Mouse (Mus musculus) liver, embryonic 15.5 days (tissue): ENCODE results near the gene Fasn. TPM values are rescaled to one million over a fixed set of nuclear protein-coding genes. Genes with fewer than 3 reads are reported as not detected.

ENCODE experiments used
- ATAC-seq: fragments of 200-750 bp; cut with Nextera tagmentation; 2 replicates; pipeline ENCODE4 v1.8.0; 2017; ENCODE audit warnings: moderate number of reproducible peaks, mild to moderate bottlenecking, moderate library complexity; ENCODE audit not compliant: insufficient read depth
- H3K27ac ChIP-seq: fragments of 300-500 bp; sonication (generic); replicated peaks from 2 replicates; pipeline ENCODE4 v1.5.1; 2015; ENCODE audit warnings: mild to moderate bottlenecking, inconsistent platforms
- H3K27me3 ChIP-seq: fragments of 300-500 bp; sonication (generic); 2 replicates; pipeline ENCODE4 v1.6.1; 2015; ENCODE audit warnings: mild to moderate bottlenecking, inconsistent platforms
- H3K36me3 ChIP-seq: fragments of 300-500 bp; sonication (generic); replicated peaks from 2 replicates; pipeline ENCODE4 v1.6.1; 2015; ENCODE audit warnings: moderate library complexity, mild to moderate bottlenecking, inconsistent platforms
- H3K4me1 ChIP-seq: fragments of 300-500 bp; sonication (generic); replicated peaks from 2 replicates; pipeline ENCODE4 v1.6.1; 2015; ENCODE audit warnings: inconsistent platforms
- H3K4me2 ChIP-seq: fragments of 300-500 bp; sonication (generic); 2 replicates; pipeline ENCODE4 v1.6.1; 2015; ENCODE audit warnings: moderate library complexity, mild to moderate bottlenecking, inconsistent platforms
- H3K4me3 ChIP-seq: fragments of 300-500 bp; sonication (generic); replicated peaks from 2 replicates; pipeline ENCODE4 v1.5.1; 2015; ENCODE audit warnings: mild to moderate bottlenecking, inconsistent platforms
- H3K9ac ChIP-seq: fragments of 300-500 bp; sonication (generic); 2 replicates; pipeline ENCODE4 v1.6.1; 2015; ENCODE audit warnings: moderate library complexity, mild to moderate bottlenecking, inconsistent platforms
- H3K9me3 ChIP-seq: fragments of 300-500 bp; sonication (generic); replicated peaks from 2 replicates; pipeline ENCODE4 v1.6.1; 2016; ENCODE audit warnings: inconsistent platforms
- WGBS: fragments of 180-500 bp; shearing (Covaris S2); methylation state at CpG from one replicate; pipeline ENCODE4 v1.1.7; 2015; ENCODE audit warnings: mixed read lengths; ENCODE audit not compliant: insufficient replicate concordance; 5-methylcytosine and 5-hydroxymethylcytosine counted together
- polyA plus RNA-seq: library from polyadenylated mRNA; unstranded; fragments of >200 nt; fragmentation: Nextera tagmentation; extraction: Ambion mirVana; gene quantifications from 2 replicates; pipeline ENCODE4 v1.2.1, GENCODE M21; 2015

Fasn gene
- polyA plus RNA-seq, 1 experiment from 2014 or later = 20.1 TPM

DNA sequence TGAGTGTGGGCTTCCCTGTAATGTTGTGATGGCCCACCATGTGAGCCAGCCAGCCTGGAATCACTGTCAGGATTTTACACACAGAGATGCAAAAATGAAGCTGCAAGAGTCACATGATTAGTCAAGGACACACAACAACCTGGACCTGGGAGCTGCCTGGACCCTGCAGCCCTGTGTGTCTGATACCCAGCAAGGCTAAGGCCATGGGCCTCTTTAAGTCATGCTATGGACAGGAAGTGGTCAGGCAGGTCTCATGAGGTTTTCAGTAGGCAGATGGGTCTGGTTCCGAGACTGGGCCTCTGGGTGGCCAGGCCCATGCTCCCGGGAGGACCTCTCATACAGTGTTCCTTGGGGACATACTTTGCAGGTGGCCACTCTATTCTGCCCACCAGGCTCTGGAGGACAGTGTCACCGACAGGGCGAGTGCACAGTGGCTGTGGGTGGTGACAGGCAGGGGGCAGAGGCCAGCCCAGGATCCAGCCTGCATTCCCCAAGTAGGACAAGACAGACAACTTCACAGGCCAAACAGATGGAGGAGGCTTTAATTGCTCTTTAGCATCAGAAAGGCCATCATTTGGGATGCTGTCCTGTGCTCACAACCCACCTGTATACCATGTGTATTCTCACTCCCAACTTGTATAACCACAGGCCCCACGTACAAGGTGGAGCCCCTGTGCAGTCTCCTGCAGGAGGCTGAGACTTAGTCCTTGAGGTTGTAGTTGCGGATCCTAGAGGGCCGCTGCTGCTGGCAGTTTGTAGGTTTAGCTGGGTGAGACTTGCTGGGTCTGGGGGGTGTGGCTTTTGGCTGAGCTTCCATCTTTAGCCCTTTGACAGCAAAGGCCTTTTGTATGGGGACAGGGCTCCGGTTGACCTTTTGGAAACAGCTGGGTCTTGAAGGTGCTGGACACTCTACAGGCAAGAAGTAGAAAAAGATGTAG, 1.9 kb upstream of the Fasn start:
- peaks cover 10% of the 10 kb centered on the region for H3K36me3 ChIP-seq
- no peaks in the 10 kb centered on the region for H3K9me3 ChIP-seq
- H3K4me2 ChIP-seq = no peak overlapping the region
- no peak for ATAC-seq
- WGBS = 74% methylated on average over 8 of the region's 8 CpGs
- H3K27ac ChIP-seq = no peak overlapping the region
- H3K4me3 ChIP-seq = no peak overlapping the region
- peaks cover 60% of the 10 kb centered on the region for H3K4me1 ChIP-seq
- H3K27me3 ChIP-seq = no peaks in the 10 kb centered on the region
- H3K9ac ChIP-seq = no peak overlapping the region

GRCm38 (mm10) chr11:120825289-120825863, 1.0 kb upstream of the Fasn start:
- WGBS = 62% methylated on average over 4 of the region's 4 CpGs

DNA sequence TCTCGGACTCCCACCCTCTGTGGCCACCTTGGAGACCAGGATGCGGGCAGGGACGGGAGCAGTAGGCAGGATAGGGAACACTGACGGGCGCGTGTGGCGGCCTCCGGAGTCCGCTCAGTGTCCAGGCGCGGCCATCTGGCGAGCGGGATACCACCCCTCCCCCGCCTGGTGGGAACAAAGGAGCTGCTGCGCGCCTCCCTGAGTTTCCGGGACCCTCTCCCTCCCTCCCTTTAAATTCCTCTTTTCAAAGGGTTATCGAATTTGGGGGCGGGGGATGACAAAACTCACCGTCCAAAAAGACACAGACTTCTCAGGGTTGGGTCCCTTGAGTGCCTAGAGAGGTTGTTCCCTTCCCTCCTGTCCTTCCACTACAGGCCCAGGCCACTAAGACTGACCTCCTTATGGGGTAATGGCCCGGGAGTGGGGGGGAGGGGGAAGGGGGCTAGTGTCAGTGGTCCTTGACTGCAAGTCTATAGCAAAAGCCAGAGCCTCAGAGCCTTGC, 491 bp upstream of the Fasn start:
- H3K9me3 ChIP-seq = no peaks in the 10 kb centered on the region
- peak overlapping the region; percentile 69 for H3K4me3 ChIP-seq
- peak overlapping the region; percentile 76 for H3K9ac ChIP-seq
- H3K4me1 ChIP-seq = peaks cover 59% of the 10 kb centered on the region
- WGBS = 2% methylated on average over 21 of the region's 21 CpGs
- no peak for ATAC-seq
- H3K27me3 ChIP-seq = no peaks in the 10 kb centered on the region
- H3K36me3 ChIP-seq = peaks cover 24% of the 10 kb centered on the region
- H3K4me2 ChIP-seq = peak overlapping the region; percentile 97
- H3K27ac ChIP-seq = peak overlapping the region; percentile 80

More at GRCm38 (mm10) chr11:120825289-120825863, 1.0 kb upstream of the Fasn start:
- no peak for ATAC-seq
- peak overlapping the region; percentile 97 for H3K4me2 ChIP-seq
- H3K9ac ChIP-seq = peak overlapping the region; percentile 76; the same call in 1 of the 2 replicates
- peaks cover 19% of the 10 kb centered on the region for H3K36me3 ChIP-seq
- H3K4me1 ChIP-seq = peaks cover 59% of the 10 kb centered on the region
- no peaks in the 10 kb centered on the region for H3K9me3 ChIP-seq
- H3K27ac ChIP-seq = peak overlapping the region; percentile 80
- H3K27me3 ChIP-seq = no peaks in the 10 kb centered on the region
- peak overlapping the region; percentile 69 for H3K4me3 ChIP-seq

DNA sequence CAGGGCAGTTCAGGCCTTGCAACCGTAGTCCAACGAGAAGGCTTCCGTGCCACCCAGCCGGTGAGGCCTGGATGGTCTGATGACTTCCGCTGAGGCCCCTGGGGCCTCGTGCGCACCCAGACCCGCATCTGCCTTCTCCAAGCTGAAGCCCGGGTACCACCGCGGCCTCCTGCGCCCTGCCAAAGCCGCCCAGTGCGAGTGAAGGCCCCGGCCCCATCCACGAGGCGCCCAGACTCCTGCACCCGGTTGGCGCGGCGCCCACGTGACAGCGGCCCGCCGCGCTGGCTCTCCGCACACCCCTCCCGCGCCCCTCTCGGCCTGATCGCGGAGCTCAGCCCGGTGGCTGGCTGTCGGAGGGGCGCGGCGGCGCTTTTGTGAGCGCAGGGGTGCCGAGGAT, 798 bp downstream of the Fasn start:
- no peaks in the 10 kb centered on the region for H3K27me3 ChIP-seq
- H3K27ac ChIP-seq = peak overlapping the region; percentile 80
- H3K4me3 ChIP-seq = peak overlapping the region; percentile 69
- H3K9ac ChIP-seq = peak overlapping the region; percentile 76
- H3K4me1 ChIP-seq = peaks cover 59% of the 10 kb centered on the region
- under 1% methylated on average over 40 of the region's 40 CpGs for WGBS
- H3K4me2 ChIP-seq = peak overlapping the region; percentile 97
- H3K9me3 ChIP-seq = no peaks in the 10 kb centered on the region
- ATAC-seq = peak; percentile 49
- H3K36me3 ChIP-seq = peaks cover 37% of the 10 kb centered on the region

DNA sequence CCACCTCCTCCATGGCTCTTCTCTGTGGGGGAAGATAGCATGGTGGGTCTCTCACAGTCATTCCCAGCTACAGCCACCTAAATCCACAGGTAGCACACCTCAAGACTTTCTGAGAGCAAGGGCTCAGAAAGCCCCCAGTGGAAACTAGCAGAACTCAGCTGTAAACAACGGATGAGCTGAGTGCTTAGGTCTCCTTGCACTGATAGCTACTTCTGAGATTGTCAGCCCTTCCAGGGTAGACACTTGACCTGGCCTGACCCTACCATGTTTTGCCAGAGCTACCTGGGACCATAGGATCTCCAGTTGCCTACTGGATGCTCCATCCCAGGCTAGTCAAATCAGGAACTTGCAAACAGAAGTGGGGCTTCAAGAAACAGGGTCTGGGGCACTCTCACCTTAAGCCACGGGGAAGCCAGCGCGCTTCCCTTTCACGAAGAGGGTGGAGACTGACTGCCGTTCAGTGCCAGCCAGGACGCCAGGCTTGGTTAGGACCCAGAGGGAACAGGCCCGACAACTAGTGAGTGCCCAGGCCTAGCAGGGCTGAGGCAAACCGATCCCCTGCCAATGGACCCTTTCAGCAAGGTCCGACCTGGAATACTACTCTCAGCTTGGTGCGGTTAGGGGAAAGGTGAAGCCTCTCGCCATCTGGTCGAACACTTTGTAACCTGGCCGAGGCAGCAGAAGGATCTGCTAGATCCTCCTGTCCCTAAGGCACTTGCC, 1.4 kb downstream of the Fasn start:
- under 1% methylated on average over 14 of the region's 14 CpGs for WGBS
- H3K4me1 ChIP-seq = peaks cover 59% of the 10 kb centered on the region
- H3K4me3 ChIP-seq = peak overlapping the region; percentile 69
- H3K4me2 ChIP-seq = peak overlapping the region; percentile 97
- H3K9me3 ChIP-seq = no peaks in the 10 kb centered on the region
- peak overlapping the region; percentile 76 for H3K9ac ChIP-seq
- no peaks in the 10 kb centered on the region for H3K27me3 ChIP-seq
- H3K27ac ChIP-seq = peak overlapping the region; percentile 80
- no peak for ATAC-seq
- peaks cover 43% of the 10 kb centered on the region for H3K36me3 ChIP-seq

GRCm38 (mm10) chr11:120822321-120822720, 2.0 kb downstream of the Fasn start:
- H3K36me3 ChIP-seq = peaks cover 50% of the 10 kb centered on the region
- H3K9ac ChIP-seq = peak overlapping the region; percentile 76
- H3K4me1 ChIP-seq = peaks cover 59% of the 10 kb centered on the region
- no peak for ATAC-seq
- no peaks in the 10 kb centered on the region for H3K9me3 ChIP-seq
- WGBS = 34% methylated on average over 4 of the region's 4 CpGs
- no peaks in the 10 kb centered on the region for H3K27me3 ChIP-seq
- peak overlapping the region; percentile 97 for H3K4me2 ChIP-seq
- H3K4me3 ChIP-seq = peak overlapping the region; percentile 69
- peak overlapping the region; percentile 80; the same call in 1 of the 2 replicates for H3K27ac ChIP-seq

GRCm38 (mm10) chr11:120821076-120821922, 3.0 kb downstream of the Fasn start:
- Histone ChIP-seq H3K36me3 (peaks cover 60% of the 10 kb centered on the region), H3K27ac (no peak overlapping the region), H3K4me3 (peak overlapping the region; percentile 69), H3K9ac (0 out of 2 replicates have a peak overlapping the region, but pooled peaks have one; percentile 76), H3K9me3 (no peaks in the 10 kb centered on the region), H3K4me2 (peak overlapping the region; percentile 97), H3K4me1 (peaks cover 57% of the 10 kb centered on the region), H3K27me3 (no peaks in the 10 kb centered on the region)
- WGBS = 70% methylated on average over 14 of the region's 14 CpGs
- ATAC-seq = no peak

DNA sequence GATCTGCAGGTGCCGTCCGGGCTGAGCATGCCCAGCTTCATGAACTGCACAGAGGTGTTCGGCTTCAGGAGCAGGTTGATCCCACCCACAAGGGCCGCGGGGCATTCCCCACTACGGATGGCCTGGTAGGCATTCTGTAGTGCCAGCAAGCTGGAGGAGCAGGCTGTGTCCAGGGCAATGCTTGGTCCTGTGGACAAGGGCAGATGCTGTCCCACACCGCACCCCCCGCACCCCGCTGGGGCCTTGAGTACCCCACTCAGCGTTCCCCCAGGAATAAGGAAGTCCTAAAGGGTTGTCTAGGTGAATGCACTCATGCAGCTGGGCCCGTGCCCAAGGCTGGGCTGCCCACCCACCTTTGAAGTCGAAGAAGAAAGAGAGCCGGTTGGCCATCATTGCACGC, 3.8 kb downstream of the Fasn start:
- no peaks in the 10 kb centered on the region for H3K27me3 ChIP-seq
- H3K4me3 ChIP-seq = no peak overlapping the region
- H3K9me3 ChIP-seq = no peaks in the 10 kb centered on the region
- peaks cover 67% of the 10 kb centered on the region for H3K36me3 ChIP-seq
- peaks cover 50% of the 10 kb centered on the region for H3K4me1 ChIP-seq
- H3K9ac ChIP-seq = no peak overlapping the region
- no peak overlapping the region for H3K4me2 ChIP-seq
- 85% methylated on average over 14 of the region's 14 CpGs for WGBS
- no peak for ATAC-seq
- no peak overlapping the region for H3K27ac ChIP-seq

- no peak overlapping the region for H3K27ac ChIP-seq
- H3K4me2 ChIP-seq = no peak overlapping the region
- peaks cover 77% of the 10 kb centered on the region for H3K36me3 ChIP-seq
- no peaks in the 10 kb centered on the region for H3K27me3 ChIP-seq
- no peak overlapping the region for H3K9ac ChIP-seq
- ATAC-seq = no peak
- H3K9me3 ChIP-seq = no peaks in the 10 kb centered on the region
- WGBS = 86% methylated on average over 6 of the region's 6 CpGs
- peaks cover 40% of the 10 kb centered on the region for H3K4me1 ChIP-seq
- no peak overlapping the region for H3K4me3 ChIP-seq
These were observed 4.8 kb downstream of the Fasn start for GRCm38 (mm10) chr11:120819556-120819955.

DNA sequence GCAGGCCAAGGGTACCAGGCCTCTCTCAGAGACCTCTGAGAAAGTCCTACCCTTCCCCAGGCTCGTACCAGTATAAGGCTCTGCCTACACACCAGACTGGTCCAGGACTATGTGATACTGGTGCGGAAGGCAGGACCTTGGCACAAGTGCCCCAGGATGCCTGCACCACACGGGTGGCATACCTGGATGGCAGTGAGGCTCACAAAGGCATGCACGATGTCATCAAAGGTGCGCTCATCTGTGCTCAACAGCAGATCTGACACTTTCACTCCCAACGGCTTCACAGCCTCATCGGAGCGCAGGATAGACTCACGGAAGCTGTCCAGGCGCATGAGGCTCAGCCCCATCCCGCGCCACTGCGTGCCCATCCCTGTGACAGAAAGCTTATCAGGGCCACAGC, 6.1 kb downstream of the Fasn start:
- Histone ChIP-seq H3K4me3 (no peak overlapping the region), H3K27me3 (no peaks in the 10 kb centered on the region), H3K9ac (no peak overlapping the region), H3K36me3 (peaks cover 90% of the 10 kb centered on the region), H3K9me3 (no peaks in the 10 kb centered on the region), H3K4me1 (peaks cover 27% of the 10 kb centered on the region), H3K27ac (no peak overlapping the region), H3K4me2 (no peak overlapping the region)
- no peak for ATAC-seq
- 87% methylated on average over 13 of the region's 13 CpGs for WGBS
